Comparison of ENCODE assay signal across 21 mouse cellular contexts in the genomic region with DNA sequence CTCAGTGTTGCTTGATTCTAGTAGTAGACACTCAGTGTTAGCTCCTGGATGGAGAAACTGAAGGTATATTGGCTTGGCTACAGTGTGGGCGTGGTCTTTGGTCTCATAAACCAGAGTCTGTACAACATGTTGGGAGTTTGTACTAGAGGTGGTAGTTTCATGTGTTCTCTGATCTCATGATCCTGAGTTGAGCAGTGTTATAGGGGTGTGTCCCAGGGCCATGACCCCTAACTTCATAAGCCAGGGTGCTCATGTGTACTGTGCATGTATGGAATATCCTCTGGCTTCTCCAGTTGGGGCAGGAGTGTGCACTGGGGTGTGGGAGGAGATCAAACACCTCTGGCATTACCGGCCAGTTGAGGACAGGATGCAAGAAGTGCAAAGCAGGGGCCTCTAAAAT.
"Had no signal": no experiment of that assay in that cellular context is flagged by ENCODE, and none has a peak within 500 bp of the region (broad histone marks: within the 10 kb centered on the region; RNA-seq: fewer than 3 reads in every experiment).

No protein-coding gene starts in this region.

- H3K4me2 ChIP-seq: liver, embryonic 15.5 days; midbrain, embryonic 12.5 days; neural tube, embryonic 13.5 days; neural tube, embryonic 15.5 days had no signal

- ATAC-seq: liver, postnatal 0 days; midbrain, embryonic 16.5 days had no signal

- H3K4me3 ChIP-seq: liver, embryonic 15.5 days; megakaryocyte, embryonic 14.5 days; midbrain, embryonic 12.5 days; myocyte; neural tube, embryonic 13.5 days; neural tube, embryonic 15.5 days had no signal

- H3K9me3 ChIP-seq: liver, embryonic 15.5 days; megakaryocyte, embryonic 14.5 days; midbrain, embryonic 12.5 days; neural tube, embryonic 13.5 days; neural tube, embryonic 15.5 days had no signal

- H3K4me1 ChIP-seq: liver, embryonic 15.5 days; midbrain, embryonic 12.5 days had no signal

- H3K36me3 ChIP-seq: liver, embryonic 15.5 days; midbrain, embryonic 12.5 days; neural tube, embryonic 13.5 days; neural tube, embryonic 15.5 days had no signal

- H3K9ac ChIP-seq: liver, embryonic 15.5 days; liver, postnatal 0 days; midbrain, embryonic 12.5 days; neural tube, embryonic 13.5 days; neural tube, embryonic 15.5 days had no signal

- H3K27ac ChIP-seq: liver, embryonic 15.5 days; macrophage; midbrain, embryonic 12.5 days; neural tube, embryonic 13.5 days; neural tube, embryonic 15.5 days had no signal

- H3K27me3 ChIP-seq: midbrain, embryonic 12.5 days; neural tube, embryonic 13.5 days; neural tube, embryonic 15.5 days had no signal

- DNase-seq: liver, postnatal 0 days; lung, adult 2 months; lung, postnatal 10 days; lung, postnatal 36 days; midbrain, embryonic 14.5 days; retina, postnatal 1 day; right cerebral cortex, adult 18-20 months; right cerebral cortex, postnatal 25 days; right cerebral cortex, postnatal 4 days; spleen, adult 18-20 months; thymus, adult 18-20 months; thymus, postnatal 25 days; thymus, postnatal 4 days had no signal
